Mouse (Mus musculus): ENCODE measurements around the gene Tenm2.

GRCm38 (mm10) chr11:36153450-36153849 is 1082.3 kb downstream of the Tenm2 start:
- TF ChIP-seq POLR2A (IDR thresholded peaks at IDR 0.05; ENCODE audit: insufficient read depth, low read depth, low read length) (no peak), CTCF (IDR thresholded peaks at IDR 0.05) (no peak), EP300 (IDR thresholded peaks at IDR 0.05; ENCODE audit: insufficient read depth, low read depth, low read length) (no peak)
